Mouse (Mus musculus) megakaryocyte, adult 5-6 weeks (primary cell): ENCODE data around the gene Sptb. TPM values are rescaled to one million over a fixed set of nuclear protein-coding genes. Genes with fewer than 3 reads are reported as not detected.

ENCODE experiments used
- ATAC-seq: 2 replicates; pipeline ENCODE4 v1.8.0; 2016; ENCODE audit warnings: mild to moderate bottlenecking, inconsistent platforms; ENCODE audit not compliant: poor library complexity, severe bottlenecking
- total RNA-seq, 2 experiments: library from RNA; stranded (forward) in 1 of 2; stranded (reverse) in 1 of 2; fragments of 153-499, 151-499 nt in 1 of 2; fragments of 221-1000, 200-1000 nt in 1 of 2; gene quantifications; 2 replicates each; pipeline versions ENCODE4 v1.2.3 to v1.2.4; 2015 to 2017

The Sptb gene
- total RNA-seq (2015) (1.3 and 2.3 TPM in 2 replicates), total RNA-seq (2017) (2.4 and 6.1 TPM in 2 replicates)

DNA sequence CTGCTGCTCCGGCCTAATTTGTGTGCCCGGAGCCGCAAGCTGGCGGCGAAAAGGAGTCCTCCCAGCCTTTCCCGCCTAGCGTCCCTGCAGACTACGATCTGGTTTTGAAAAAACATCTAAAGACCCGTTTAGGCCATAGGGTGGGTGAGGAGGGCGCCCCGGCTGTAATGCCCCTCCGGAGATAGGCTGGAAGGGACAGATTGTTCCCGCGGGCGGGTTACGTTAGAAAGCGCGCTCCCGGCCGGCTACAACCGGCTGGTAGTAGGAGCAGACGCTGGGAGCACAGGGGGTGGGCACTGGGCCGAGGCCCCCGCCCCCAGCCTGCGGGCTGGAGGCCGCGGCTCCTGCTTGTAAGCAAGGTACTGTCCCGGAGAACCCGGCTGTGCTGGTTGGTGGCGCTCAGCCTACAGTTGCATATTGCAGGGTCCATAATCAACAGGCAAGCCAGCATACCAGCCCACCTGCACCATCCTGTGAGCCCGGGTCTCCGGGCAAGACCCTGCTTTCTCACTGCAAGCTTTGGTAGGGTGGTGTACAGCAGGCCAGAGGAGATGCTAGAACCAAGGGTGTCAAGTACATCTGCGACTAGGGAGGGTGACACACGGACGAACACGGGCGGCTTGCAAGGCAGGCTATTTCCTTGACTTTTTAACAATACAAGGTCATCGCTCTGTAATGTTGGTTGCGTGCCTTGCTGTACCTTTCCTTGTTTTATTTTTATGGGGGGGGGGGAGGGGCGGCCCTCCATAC is at the start of gene Sptb:
Sptb (minus strand) TSS at position 197 of the 750 bp plus-strand sequence.
- ATAC-seq, result peak; percentile 19; the same call in 1 of the 2 replicates

DNA sequence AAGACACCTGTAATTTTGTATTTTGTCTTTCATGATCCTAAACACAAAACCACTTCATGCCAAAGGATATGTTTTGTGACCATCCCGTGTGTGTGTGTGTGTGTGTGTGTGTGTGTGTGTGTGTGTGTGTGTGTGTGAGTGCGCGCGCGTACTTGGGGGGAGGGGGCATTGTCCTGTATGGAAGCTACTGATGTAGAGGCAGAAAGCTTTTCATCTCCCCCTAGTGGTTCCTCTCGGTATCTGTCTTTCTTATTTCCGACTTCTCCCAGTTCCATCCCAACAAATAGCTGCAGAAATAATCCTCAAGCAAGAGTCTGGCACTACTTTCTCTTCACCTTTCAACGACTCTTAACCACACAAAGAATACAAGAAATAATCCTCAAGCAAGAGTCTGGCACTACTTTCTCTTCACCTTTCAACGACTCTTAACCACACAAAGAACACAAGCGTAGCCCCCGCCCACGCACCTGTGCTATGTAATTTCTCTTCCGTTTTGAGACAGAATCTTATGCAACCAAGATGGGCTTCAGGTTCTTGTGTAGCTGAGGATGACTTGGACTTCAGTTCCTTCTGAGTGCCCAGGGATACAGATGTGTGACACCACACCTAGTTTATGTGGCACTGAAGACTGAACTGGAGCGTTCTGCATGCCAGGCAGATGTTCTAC is 42.4 kb upstream of the Sptb start:
- peak; percentile 62; the same call in 1 of the 2 replicates for ATAC-seq

- ATAC-seq, result no peak
These were observed 40.6 kb upstream of the Sptb start for GRCm38 (mm10) chr12:76750866-76751459.

DNA sequence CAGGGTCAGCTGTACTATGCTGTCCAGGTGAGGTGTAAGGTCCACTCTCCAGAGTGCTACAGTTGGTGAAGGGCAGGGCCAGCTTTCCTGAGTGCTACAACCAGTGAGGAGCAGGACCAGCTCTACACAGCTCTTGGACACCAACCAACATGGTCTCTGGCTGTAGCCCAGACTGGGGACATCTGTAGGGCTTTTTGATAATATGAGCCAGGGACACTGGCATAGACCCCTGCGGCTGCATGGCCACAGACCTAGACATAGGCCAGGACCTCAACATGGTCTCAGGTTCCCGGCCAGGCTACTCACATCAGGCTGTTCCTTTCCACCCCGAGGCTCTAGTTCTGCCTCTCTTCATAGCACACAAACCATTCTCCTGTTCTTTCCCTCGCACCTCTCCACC is 17.6 kb upstream of the Sptb start:
- ATAC-seq, result no peak

DNA sequence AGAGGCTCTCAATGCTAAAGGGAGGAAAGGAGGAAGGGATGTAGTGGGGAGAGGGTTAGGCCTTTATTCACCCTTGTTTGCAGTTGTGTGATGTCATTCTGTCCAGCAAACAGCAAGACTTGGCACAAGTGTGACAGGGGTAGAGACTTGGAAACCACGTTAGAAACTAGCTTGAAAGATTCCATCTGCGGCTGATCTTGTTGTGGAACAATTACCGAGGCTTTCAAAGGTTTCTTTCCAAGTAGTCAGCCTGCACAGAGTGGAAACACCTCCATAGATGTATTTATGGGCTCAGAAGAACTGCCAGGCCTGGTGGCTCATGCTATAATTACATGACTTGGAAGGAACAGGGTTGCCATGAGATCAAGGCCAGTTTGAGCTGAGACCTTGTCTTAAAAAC is 11.7 kb upstream of the Sptb start:
- no peak for ATAC-seq

DNA sequence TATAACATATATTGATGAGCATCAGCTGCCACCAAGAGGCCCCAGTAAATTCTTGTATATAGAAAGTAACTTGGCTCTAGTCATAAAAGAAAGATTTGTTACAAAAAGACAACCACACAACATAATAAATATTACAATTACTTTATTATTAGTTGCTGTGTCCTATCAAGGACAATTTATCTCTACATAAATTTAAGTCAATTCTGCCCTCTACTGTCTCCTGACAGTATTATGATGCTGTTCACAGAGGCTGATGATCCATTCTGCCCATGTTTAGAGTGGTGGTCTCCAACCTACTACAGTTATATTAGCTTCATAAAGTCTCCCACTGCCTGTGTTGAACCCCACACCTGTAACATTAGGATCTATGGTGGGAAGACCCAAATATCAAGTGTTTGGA is 10.2 kb upstream of the Sptb start:
- no peak for ATAC-seq

DNA sequence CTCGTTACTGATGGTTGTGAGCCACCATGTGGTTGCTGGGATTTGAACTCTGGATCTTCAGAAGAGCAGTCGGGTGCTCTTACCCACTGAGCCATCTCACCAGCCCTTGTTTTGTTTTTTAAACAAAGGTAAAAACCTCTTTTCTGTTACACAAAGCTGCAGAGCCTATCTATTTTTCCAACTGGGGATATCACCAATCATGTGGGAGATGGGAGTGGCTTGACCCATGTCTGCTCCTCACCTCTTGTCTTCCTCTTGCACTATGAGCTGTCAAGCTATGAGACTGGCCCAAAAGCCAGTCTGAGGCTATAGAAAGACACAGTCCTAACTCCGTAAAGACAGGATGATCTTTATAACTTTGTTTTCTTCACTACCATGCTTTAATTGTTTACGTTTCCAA is 8.0 kb upstream of the Sptb start:
- no peak for ATAC-seq

DNA sequence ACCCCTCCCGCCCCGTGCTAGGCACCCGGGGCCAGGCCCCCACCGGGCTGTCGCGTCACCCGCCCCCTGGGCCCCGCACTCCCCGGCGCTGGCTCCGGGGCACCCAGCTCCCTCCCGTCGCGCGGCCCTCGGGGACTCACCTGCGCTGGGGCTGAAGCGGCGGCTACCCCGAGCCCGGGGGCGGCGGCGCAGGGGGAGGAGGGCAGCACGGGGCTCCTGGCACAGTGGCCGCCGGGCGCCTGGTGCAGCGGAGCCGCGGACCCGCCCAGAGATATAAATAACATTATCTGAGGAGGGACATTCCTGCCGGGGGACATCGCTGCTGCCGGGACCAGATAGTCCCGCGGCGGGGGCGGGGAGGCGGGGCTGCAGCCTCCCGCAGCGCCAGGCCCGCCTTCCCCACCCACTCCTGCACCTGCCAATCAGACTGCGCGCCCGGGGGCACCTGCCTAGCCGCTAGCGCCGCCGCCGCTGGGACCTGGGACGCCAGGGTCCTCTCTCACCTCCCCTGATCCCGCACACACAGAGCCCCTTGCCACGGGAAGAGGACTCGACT is 474 bp downstream of the Sptb start:
- ATAC-seq, result peak; percentile 61

DNA sequence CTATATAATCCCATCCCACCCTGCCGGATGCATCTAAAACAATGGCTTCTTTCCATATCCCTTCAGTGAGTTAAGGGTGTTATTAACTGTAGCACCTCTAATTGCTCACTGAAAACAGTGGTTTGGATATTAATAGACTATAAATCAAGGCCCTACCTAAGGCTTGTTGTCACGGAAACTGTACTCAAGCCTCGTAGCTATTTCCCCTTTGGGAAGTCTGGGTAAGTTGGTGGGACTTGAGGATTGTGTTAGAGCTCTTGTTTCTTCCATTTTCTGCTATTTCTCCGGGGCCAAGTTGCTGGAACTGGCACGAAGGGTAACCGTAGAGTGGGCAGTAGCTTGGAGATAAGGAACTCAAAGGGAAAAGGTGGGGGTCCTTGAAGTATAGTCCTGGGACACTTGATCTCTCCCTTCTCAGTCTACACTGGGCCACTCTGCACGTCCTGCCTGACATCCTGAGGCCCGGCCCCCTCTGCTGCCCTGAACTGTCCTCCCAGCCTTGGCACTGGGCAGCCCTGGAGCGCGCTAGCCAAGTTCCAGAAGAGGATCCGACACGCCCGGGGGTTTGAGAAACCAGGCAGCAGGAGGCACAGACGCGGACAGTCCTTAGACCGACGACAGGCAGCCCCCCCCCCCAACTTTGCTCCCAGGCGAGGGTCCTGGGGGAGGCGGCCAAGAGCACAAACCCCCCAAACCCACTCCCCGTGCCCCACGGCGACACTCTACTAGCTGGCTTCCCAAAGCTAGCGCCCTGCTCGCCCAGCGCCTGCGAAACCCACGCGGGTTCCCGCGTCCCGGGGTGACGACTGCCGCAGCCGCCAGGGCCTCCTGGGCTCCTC is 1.2 kb downstream of the Sptb start:
- ATAC-seq, result peak; percentile 38; the same call in 1 of the 2 replicates

- no peak for ATAC-seq
These were observed 2.2 kb downstream of the Sptb start for GRCm38 (mm10) chr12:76708181-76708580.

GRCm38 (mm10) chr12:76696380-76696935 is 13.9 kb downstream of the Sptb start:
- ATAC-seq, result no peak

GRCm38 (mm10) chr12:76695773-76696172 is 14.6 kb downstream of the Sptb start:
- ATAC-seq, result no peak

GRCm38 (mm10) chr12:76694801-76695505 is 15.4 kb downstream of the Sptb start:
- no peak for ATAC-seq

DNA sequence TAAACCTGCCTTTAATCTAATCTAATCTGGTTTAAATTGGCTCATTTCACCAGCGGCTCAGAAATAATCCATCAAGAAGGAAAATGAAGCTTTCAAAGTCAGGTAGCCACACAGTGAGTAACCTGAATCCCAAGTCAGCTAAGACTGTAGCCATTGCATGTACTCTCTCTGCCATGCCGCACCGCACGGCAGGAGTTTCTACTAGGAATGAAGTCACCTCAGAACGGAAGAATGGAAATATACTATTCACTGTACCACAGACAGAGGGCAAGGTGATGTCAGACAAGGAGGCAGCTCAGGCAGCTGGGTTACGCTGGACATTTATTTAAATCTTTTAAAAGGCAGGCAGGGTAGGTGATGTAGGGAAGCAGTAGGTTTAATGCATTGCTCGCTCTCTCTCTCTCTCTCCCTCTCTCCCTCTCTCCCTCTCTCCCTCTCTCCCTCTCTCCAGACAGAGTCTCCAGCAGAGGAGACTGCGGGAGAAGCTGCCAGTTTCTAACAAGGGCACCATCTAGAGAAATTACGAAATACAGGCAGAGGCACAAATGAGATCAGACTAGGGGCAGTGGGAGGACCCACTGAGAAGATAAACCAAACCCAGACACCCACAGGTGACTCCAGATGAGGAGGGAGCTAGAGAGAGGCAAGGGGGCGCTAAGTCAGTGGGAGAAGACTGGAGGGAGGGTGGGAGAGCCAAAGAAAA is 22.7 kb downstream of the Sptb start:
- no peak for ATAC-seq

DNA sequence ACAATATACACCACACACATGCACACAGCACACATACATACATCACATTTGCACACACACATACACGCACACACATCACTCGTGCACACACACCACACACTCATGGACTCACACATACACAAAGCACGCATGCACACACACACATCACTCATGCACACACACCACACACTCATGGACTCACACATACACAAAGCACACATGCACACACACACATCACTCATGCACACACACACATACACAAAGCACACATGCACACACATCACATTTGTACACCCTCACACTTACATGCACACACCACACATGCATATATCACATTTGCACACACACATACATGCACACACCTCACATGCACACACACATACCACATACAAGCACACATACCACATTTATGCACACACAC is 24.7 kb downstream of the Sptb start:
- no peak for ATAC-seq

DNA sequence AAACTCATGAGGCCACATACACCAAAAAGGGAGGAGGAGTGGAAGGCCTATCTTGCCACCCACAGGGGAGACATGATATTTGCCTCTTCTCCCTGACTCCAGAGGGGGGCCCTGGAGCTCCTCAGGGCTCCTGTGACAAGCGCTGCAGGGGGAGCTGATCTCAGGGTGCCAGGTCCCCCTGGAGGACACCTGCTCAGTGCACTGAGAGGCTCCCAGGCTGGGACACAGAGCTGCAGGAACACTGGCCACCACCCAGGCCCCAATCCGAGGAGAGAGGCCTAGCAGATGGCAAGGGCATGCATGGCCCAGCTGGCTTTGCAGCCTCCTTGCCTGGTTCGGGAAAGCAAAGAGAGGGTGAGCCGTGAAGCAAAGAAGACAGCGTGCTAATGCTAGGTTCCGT is 25.9 kb downstream of the Sptb start:
- no peak for ATAC-seq

DNA sequence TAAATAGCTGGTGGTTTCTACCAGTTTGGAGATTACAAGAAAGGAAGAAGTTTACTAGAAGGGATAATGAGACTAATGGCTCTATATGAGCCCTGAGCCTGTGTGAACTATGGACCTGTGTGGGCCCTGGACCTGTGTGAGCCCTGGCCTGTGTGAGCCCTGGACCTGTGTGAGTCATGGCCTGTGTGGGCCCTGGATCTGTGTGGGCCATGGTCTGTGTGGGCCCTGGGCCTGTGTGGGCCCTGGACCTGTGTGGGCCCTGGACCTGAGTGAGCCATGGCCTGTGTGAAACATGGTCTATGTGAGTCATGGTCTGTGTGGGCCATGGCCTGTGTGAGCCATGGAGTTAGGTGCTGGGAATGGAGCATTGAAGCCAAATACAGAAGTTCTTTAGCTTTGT is 28.4 kb downstream of the Sptb start:
- no peak for ATAC-seq

DNA sequence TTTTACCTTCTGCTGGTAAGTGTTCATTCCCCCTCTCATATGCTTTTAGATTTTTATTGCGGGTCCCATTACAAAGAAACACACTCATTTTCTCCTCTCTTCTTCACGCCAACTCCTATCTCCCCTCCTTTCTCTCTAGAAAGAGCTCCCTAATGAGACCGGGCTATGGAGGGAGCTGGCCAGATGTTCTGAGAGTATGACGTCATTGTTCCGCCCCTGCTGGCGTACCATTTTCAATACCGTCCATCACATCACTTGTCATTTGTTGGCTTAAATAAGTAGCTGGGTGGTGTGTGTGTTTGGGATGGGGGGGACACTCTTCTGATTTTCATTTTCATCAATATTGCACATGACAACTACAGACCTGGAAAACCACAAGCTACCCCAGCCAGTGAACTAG is 33.3 kb downstream of the Sptb start:
- ATAC-seq, result no peak

- no peak for ATAC-seq
These were observed 33.9 kb downstream of the Sptb start for GRCm38 (mm10) chr12:76676477-76676876.
